Mouse (Mus musculus) limb, embryonic 13.5 days (tissue): ENCODE measurements at regions not wholly inside any gene's neighbourhood (a gene's known extent, or its start where the extent isn't known, plus 50 kb on each side); places are given as distances from the start of the nearest gene placed in this dataset.
A peak's percentile ranks its signal among the peaks of the same experiment; 100 is the strongest.

Experiments used
- ATAC-seq: fragments of 200-750 bp; cut with Nextera tagmentation; 2 replicates; pipeline ENCODE4 v1.8.0; 2017; ENCODE audit warnings: low read depth, moderate number of reproducible peaks, moderate TSS enrichment; ENCODE audit not compliant: low FRiP score
- H3K27ac ChIP-seq: fragments of 300-500 bp; sonication (generic); 2 replicates; pipeline ENCODE4 v1.5.1; 2015; ENCODE audit warnings: inconsistent platforms, mild to moderate bottlenecking, moderate library complexity
- H3K27me3 ChIP-seq: fragments of 300-500 bp; sonication (generic); 2 replicates; pipeline ENCODE4 v1.6.1; 2015; ENCODE audit warnings: mild to moderate bottlenecking, inconsistent platforms
- H3K36me3 ChIP-seq: fragments of 300-500 bp; sonication (generic); 2 replicates; pipeline ENCODE4 v1.6.1; 2015; ENCODE audit warnings: inconsistent platforms, mild to moderate bottlenecking, moderate library complexity
- H3K4me1 ChIP-seq: fragments of 300-500 bp; sonication (generic); 2 replicates; pipeline ENCODE4 v1.6.1; 2015; ENCODE audit warnings: inconsistent platforms
- H3K4me2 ChIP-seq: fragments of 300-500 bp; sonication (generic); replicated peaks from 2 replicates; pipeline ENCODE4 v1.6.1; 2015; ENCODE audit warnings: inconsistent platforms, mild to moderate bottlenecking, moderate library complexity
- H3K4me3 ChIP-seq: fragments of 300-500 bp; sonication (generic); 2 replicates; pipeline ENCODE4 v1.5.1; 2015; ENCODE audit warnings: moderate library complexity, mild to moderate bottlenecking, inconsistent platforms
- H3K9ac ChIP-seq: fragments of 300-500 bp; sonication (generic); 2 replicates; pipeline ENCODE4 v1.6.1; 2015; ENCODE audit warnings: mild to moderate bottlenecking, inconsistent platforms
- H3K9me3 ChIP-seq: fragments of 300-500 bp; sonication (generic); 2 replicates; pipeline ENCODE4 v1.6.1; 2016; ENCODE audit warnings: inconsistent platforms
- WGBS: fragments of 180-500 bp; shearing (Covaris S2); methylation state at CpG from one replicate; pipeline ENCODE4 v1.1.7; 2015; 5-methylcytosine and 5-hydroxymethylcytosine counted together

- H3K4me2 ChIP-seq: no peak overlapping the region
- no peak overlapping the region for H3K9ac ChIP-seq
- H3K4me1 ChIP-seq: no peaks in the 10 kb centered on the region
- no peaks in the 10 kb centered on the region for H3K9me3 ChIP-seq
- no peak overlapping the region for H3K4me3 ChIP-seq
- H3K27me3 ChIP-seq: 0 out of 2 replicates have a peak, but pooled peaks cover 3% of the 10 kb centered on the region
- H3K36me3 ChIP-seq: no peaks in the 10 kb centered on the region
- no peak for ATAC-seq
- no peak overlapping the region for H3K27ac ChIP-seq
- 90% methylated on average over 5 of the region's 5 CpGs for WGBS
Observed at GRCm38 (mm10) chr13:53846221-53846620, 209.3 kb downstream of the Drd1 start.

- 83% methylated on average over 14 of the region's 14 CpGs for WGBS
- H3K4me2 ChIP-seq: no peak overlapping the region
Observed at GRCm38 (mm10) chr13:53845786-53846185, 209.7 kb downstream of the Drd1 start.

GRCm38 (mm10) chr13:53825957-53826580 lies 229.4 kb downstream of the Drd1 start:
- H3K4me1 ChIP-seq: no peaks in the 10 kb centered on the region
- 68% methylated on average over 8 of the region's 8 CpGs for WGBS

More at GRCm38 (mm10) chr13:53845786-53846185, 209.7 kb downstream of the Drd1 start:
- H3K27ac ChIP-seq: no peak overlapping the region
- 0 out of 2 replicates have a peak, but pooled peaks cover 3% of the 10 kb centered on the region for H3K27me3 ChIP-seq
- H3K9me3 ChIP-seq: no peaks in the 10 kb centered on the region
- no peak overlapping the region for H3K9ac ChIP-seq
- no peaks in the 10 kb centered on the region for H3K36me3 ChIP-seq
- H3K4me3 ChIP-seq: no peak overlapping the region
- no peak for ATAC-seq
- H3K4me1 ChIP-seq: no peaks in the 10 kb centered on the region

GRCm38 (mm10) chr13:53822061-53822460 lies 233.4 kb downstream of the Drd1 start:
- H3K4me1 ChIP-seq: no peaks in the 10 kb centered on the region
- no peaks in the 10 kb centered on the region for H3K36me3 ChIP-seq
- H3K27me3 ChIP-seq: peaks cover 19% of the 10 kb centered on the region
- no peak overlapping the region for H3K4me2 ChIP-seq
- H3K27ac ChIP-seq: no peak overlapping the region
- no peak overlapping the region for H3K9ac ChIP-seq
- H3K9me3 ChIP-seq: no peaks in the 10 kb centered on the region; the same call in 1 of the 2 replicates
- no peak for ATAC-seq
- 83% methylated on average over 8 of the region's 8 CpGs for WGBS
- no peak overlapping the region for H3K4me3 ChIP-seq

More at GRCm38 (mm10) chr13:53825957-53826580, 229.4 kb downstream of the Drd1 start:
- Histone ChIP-seq H3K36me3 (no peaks in the 10 kb centered on the region), H3K27me3 (peaks cover 15% of the 10 kb centered on the region; the same call in 1 of the 2 replicates), H3K9me3 (no peaks in the 10 kb centered on the region; the same call in 1 of the 2 replicates), H3K4me2 (no peak overlapping the region), H3K4me3 (no peak overlapping the region), H3K27ac (no peak overlapping the region), H3K9ac (no peak overlapping the region)
- ATAC-seq: no peak

GRCm38 (mm10) chr13:53815629-53816028 lies 239.9 kb downstream of the Drd1 start:
- 86% methylated on average over 7 of the region's 7 CpGs for WGBS
- Histone ChIP-seq H3K9ac (no peak overlapping the region), H3K27ac (no peak overlapping the region), H3K4me3 (no peak overlapping the region), H3K27me3 (peaks cover 73% of the 10 kb centered on the region), H3K4me1 (peaks cover 12% of the 10 kb centered on the region; the same call in 1 of the 2 replicates), H3K36me3 (no peaks in the 10 kb centered on the region), H3K4me2 (no peak overlapping the region), H3K9me3 (no peaks in the 10 kb centered on the region; the same call in 1 of the 2 replicates)
- no peak for ATAC-seq

- ATAC-seq: no peak
- H3K27ac ChIP-seq: no peak overlapping the region
- no peak overlapping the region for H3K4me3 ChIP-seq
- peaks cover 86% of the 10 kb centered on the region for H3K27me3 ChIP-seq
- no peak overlapping the region for H3K4me2 ChIP-seq
- WGBS: 17% methylated on average over 9 of the region's 9 CpGs
- no peaks in the 10 kb centered on the region for H3K36me3 ChIP-seq
- H3K9ac ChIP-seq: no peak overlapping the region
- no peaks in the 10 kb centered on the region for H3K9me3 ChIP-seq
- H3K4me1 ChIP-seq: peaks cover 12% of the 10 kb centered on the region
Observed at GRCm38 (mm10) chr13:53814088-53814487, 241.4 kb downstream of the Drd1 start.

- H3K4me2 ChIP-seq: no peak overlapping the region
- H3K4me1 ChIP-seq: peaks cover 31% of the 10 kb centered on the region
- no peaks in the 10 kb centered on the region for H3K9me3 ChIP-seq
- H3K27me3 ChIP-seq: peaks cover 97% of the 10 kb centered on the region
- H3K4me3 ChIP-seq: no peak overlapping the region
- no peak overlapping the region for H3K27ac ChIP-seq
- H3K9ac ChIP-seq: no peak overlapping the region
- 22% methylated on average over 4 of the region's 4 CpGs for WGBS
- no peaks in the 10 kb centered on the region for H3K36me3 ChIP-seq
- no peak for ATAC-seq
Observed at GRCm38 (mm10) chr13:53811862-53812261, 243.6 kb downstream of the Drd1 start.

- Histone ChIP-seq H3K4me2 (no peak overlapping the region), H3K9ac (no peak overlapping the region), H3K36me3 (no peaks in the 10 kb centered on the region), H3K4me3 (no peak overlapping the region), H3K27ac (no peak overlapping the region), H3K9me3 (no peaks in the 10 kb centered on the region), H3K4me1 (peaks cover 31% of the 10 kb centered on the region), H3K27me3 (peaks cover 97% of the 10 kb centered on the region)
- whole genome bisulfite sequencing: 58% methylated on average over 8 of the region's 8 CpGs
- ATAC-seq: no peak
Observed at GRCm38 (mm10) chr13:53811151-53811550, 244.4 kb downstream of the Drd1 start.

- H3K27me3 ChIP-seq: peaks cover 99% of the 10 kb centered on the region
- no peak overlapping the region for H3K9ac ChIP-seq
- peak; percentile 61 for ATAC-seq
- H3K4me1 ChIP-seq: peaks cover 19% of the 10 kb centered on the region
- WGBS: 14% methylated on average over 13 of the region's 13 CpGs
- no peaks in the 10 kb centered on the region for H3K36me3 ChIP-seq
- H3K27ac ChIP-seq: no peak overlapping the region
- H3K4me3 ChIP-seq: no peak overlapping the region
- 0 out of 2 replicates have a peak, but pooled peaks cover 2% of the 10 kb centered on the region for H3K9me3 ChIP-seq
- peak overlapping the region; percentile 36 for H3K4me2 ChIP-seq
Observed at GRCm38 (mm10) chr13:53807791-53808525, 247.5 kb downstream of the Drd1 start.

- Histone ChIP-seq H3K27me3 (peaks cover 99% of the 10 kb centered on the region), H3K36me3 (no peaks in the 10 kb centered on the region), H3K27ac (no peak overlapping the region), H3K4me1 (peaks cover 19% of the 10 kb centered on the region), H3K4me3 (no peak overlapping the region), H3K9me3 (0 out of 2 replicates have a peak, but pooled peaks cover 3% of the 10 kb centered on the region), H3K4me2 (no peak overlapping the region), H3K9ac (no peak overlapping the region)
- ATAC-seq: no peak
- WGBS: 51% methylated on average over 4 of the region's 4 CpGs
Observed at GRCm38 (mm10) chr13:53805872-53806271, 249.6 kb downstream of the Drd1 start.

GRCm38 (mm10) chr13:53800978-53801377 lies 254.5 kb downstream of the Drd1 start:
- peaks cover 89% of the 10 kb centered on the region for H3K27me3 ChIP-seq

GRCm38 (mm10) chr13:53788809-53789208 lies 266.7 kb downstream of the Drd1 start:
- no peaks in the 10 kb centered on the region for H3K4me1 ChIP-seq
- H3K9ac ChIP-seq: no peak overlapping the region
- no peak for ATAC-seq
- peaks cover 35% of the 10 kb centered on the region for H3K27me3 ChIP-seq
- no peak overlapping the region for H3K4me3 ChIP-seq
- no peak overlapping the region for H3K4me2 ChIP-seq
- peaks cover 6% of the 10 kb centered on the region for H3K9me3 ChIP-seq
- no peaks in the 10 kb centered on the region for H3K36me3 ChIP-seq
- H3K27ac ChIP-seq: no peak overlapping the region
- WGBS: 82% methylated on average over 2 of the region's 2 CpGs

More at GRCm38 (mm10) chr13:53800978-53801377, 254.5 kb downstream of the Drd1 start:
- WGBS: 84% methylated on average over 5 of the region's 5 CpGs
- Histone ChIP-seq H3K36me3 (no peaks in the 10 kb centered on the region), H3K4me1 (peaks cover 2% of the 10 kb centered on the region; the same call in 1 of the 2 replicates), H3K9ac (no peak overlapping the region), H3K4me3 (no peak overlapping the region), H3K4me2 (no peak overlapping the region), H3K9me3 (0 out of 2 replicates have a peak, but pooled peaks cover 3% of the 10 kb centered on the region), H3K27ac (no peak overlapping the region)
- ATAC-seq: no peak
